Mouse (Mus musculus) intestine, embryonic 14.5 days (tissue): ENCODE data around the gene Olfr411. TPM values are rescaled to one million over a fixed set of nuclear protein-coding genes. Genes with fewer than 3 reads are reported as not detected.

Experiments
- ATAC-seq: fragments of 200-750 bp; cut with Nextera tagmentation; replicated peaks from 2 replicates; pipeline ENCODE4 v1.8.0; 2017; ENCODE audit warnings: low read depth, moderate number of reproducible peaks, moderate TSS enrichment, moderate library complexity; ENCODE audit not compliant: low FRiP score, low TSS enrichment
- DNase-seq: peaks from one replicate; pipeline ENCODE4 v3.0.0-alpha.2; 2018; ENCODE audit warnings: low spot score
- H3K27ac ChIP-seq: fragments of 300-500 bp; sonication (generic); 2 replicates; pipeline ENCODE4 v1.5.1; 2014; ENCODE audit warnings: low read depth, mild to moderate bottlenecking, control low read depth
- H3K27me3 ChIP-seq: fragments of 300-500 bp; sonication (generic); replicated peaks from 2 replicates; pipeline ENCODE4 v1.6.1; 2014; ENCODE audit warnings: low read length, control low read depth; ENCODE audit not compliant: control insufficient read depth, insufficient read depth
- H3K36me3 ChIP-seq: fragments of 300-500 bp; sonication (generic); 2 replicates; pipeline ENCODE4 v1.6.1; 2014; ENCODE audit warnings: low read length, control low read depth; ENCODE audit not compliant: control insufficient read depth, insufficient read depth
- H3K4me1 ChIP-seq: fragments of 300-500 bp; sonication (generic); replicated peaks from 2 replicates; pipeline ENCODE4 v1.6.1; 2014; ENCODE audit warnings: low read length, control low read depth, mixed read lengths; ENCODE audit not compliant: control insufficient read depth, insufficient read depth
- H3K4me2 ChIP-seq: fragments of 300-500 bp; sonication (generic); 2 replicates; pipeline ENCODE4 v1.6.1; 2014; ENCODE audit warnings: low read length
- H3K4me3 ChIP-seq: fragments of 300-500 bp; sonication (generic); 2 replicates; pipeline ENCODE4 v1.5.1; 2014; ENCODE audit warnings: low read depth, low read length, control low read depth, mixed read lengths
- H3K9ac ChIP-seq: fragments of 300-500 bp; sonication (generic); 2 replicates; pipeline ENCODE4 v1.6.1; 2014; ENCODE audit warnings: mild to moderate bottlenecking, low read length
- H3K9me3 ChIP-seq: fragments of 300-500 bp; sonication (generic); 2 replicates; pipeline ENCODE4 v1.6.1; 2016; ENCODE audit warnings: low read length, control low read depth; ENCODE audit not compliant: control insufficient read depth
- WGBS: fragments of 180-500 bp; shearing (Covaris S2); extraction: QIAGEN DNeasy Blood & Tissue Kit; methylation state at CpG from one replicate; pipeline ENCODE4 v1.1.7; 2014; 5-methylcytosine and 5-hydroxymethylcytosine counted together
- polyA plus RNA-seq: library from polyadenylated mRNA; unstranded; fragments of >200 nt; fragmentation: Nextera tagmentation; extraction: Ambion mirVana; gene quantifications from 2 replicates; pipeline ENCODE4 v1.2.1, GENCODE M21; 2014

Gene Olfr411
- not detected in 2 replicates for polyA plus RNA-seq

- Histone ChIP-seq H3K27me3 (no peaks in the 10 kb centered on the region), H3K4me3 (no peak within 1 kb of the TSS), H3K9me3 (no peaks in the 10 kb centered on the region), H3K9ac (no peak within 1 kb of the TSS), H3K36me3 (no peaks in the 10 kb centered on the region), H3K4me1 (no peaks in the 10 kb centered on the region), H3K4me2 (no peak within 1 kb of the TSS), H3K27ac (no peak within 1 kb of the TSS)
- no peak for DNase-seq
- no peak for ATAC-seq
- WGBS = 85% methylated on average over 3 of the region's 3 CpGs
These were observed at the start of gene Olfr411 for GRCm38 (mm10) chr11:74352550-74352949. Gene Olfr411, minus strand, starts transcription at chr11:74352650.

DNA sequence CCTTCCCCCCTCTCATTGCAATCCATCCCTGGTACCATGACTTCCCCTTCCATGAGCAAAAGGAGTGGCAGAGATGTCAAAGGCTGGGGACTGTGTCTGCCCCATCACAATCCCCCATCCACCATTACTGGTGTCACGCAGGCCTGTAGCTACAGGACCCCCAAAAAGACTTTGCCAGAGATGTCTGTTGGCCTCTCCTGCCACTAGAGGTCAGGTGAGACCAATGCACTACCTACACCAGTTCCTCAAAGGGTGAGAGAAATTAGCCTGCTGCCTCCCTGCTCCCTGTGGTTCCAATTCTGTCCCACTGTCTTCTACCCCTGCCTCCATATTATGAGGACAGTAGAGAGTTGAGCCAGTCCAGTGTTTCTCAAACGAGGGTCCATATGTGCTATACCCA is 49.7 kb upstream of the Olfr411 start:
- no peak for DNase-seq
- Histone ChIP-seq H3K27ac (no peak overlapping the region), H3K9ac (no peak overlapping the region), H3K4me1 (no peaks in the 10 kb centered on the region), H3K27me3 (no peaks in the 10 kb centered on the region), H3K36me3 (no peaks in the 10 kb centered on the region), H3K4me2 (no peak overlapping the region), H3K9me3 (no peaks in the 10 kb centered on the region), H3K4me3 (no peak overlapping the region)
- 57% methylated on average over 2 of the region's 2 CpGs for WGBS
- ATAC-seq = no peak

GRCm38 (mm10) chr11:74395583-74395982 is 43.1 kb upstream of the Olfr411 start:
- no peak for ATAC-seq

GRCm38 (mm10) chr11:74393489-74393888 is 41.0 kb upstream of the Olfr411 start:
- ATAC-seq = 0 out of 2 replicates have a peak, but pooled peaks have one; percentile 25
- Histone ChIP-seq H3K4me1 (0 out of 2 replicates have a peak, but pooled peaks cover 2% of the 10 kb centered on the region), H3K4me3 (no peak overlapping the region), H3K4me2 (no peak overlapping the region), H3K27ac (no peak overlapping the region), H3K36me3 (no peaks in the 10 kb centered on the region), H3K27me3 (no peaks in the 10 kb centered on the region), H3K9ac (no peak overlapping the region), H3K9me3 (no peaks in the 10 kb centered on the region)
- no peak for DNase-seq
- 65% methylated on average over 5 of the region's 5 CpGs for WGBS

More at GRCm38 (mm10) chr11:74395583-74395982, 43.1 kb upstream of the Olfr411 start:
- Histone ChIP-seq H3K4me2 (no peak overlapping the region), H3K9ac (no peak overlapping the region), H3K27me3 (no peaks in the 10 kb centered on the region), H3K4me3 (no peak overlapping the region), H3K27ac (no peak overlapping the region), H3K36me3 (no peaks in the 10 kb centered on the region), H3K9me3 (no peaks in the 10 kb centered on the region), H3K4me1 (0 out of 2 replicates have a peak, but pooled peaks cover 2% of the 10 kb centered on the region)
- no peak for DNase-seq
- WGBS = 84% methylated on average over 18 of the region's 18 CpGs

- Histone ChIP-seq H3K27ac (no peak overlapping the region), H3K4me3 (no peak overlapping the region), H3K9ac (no peak overlapping the region), H3K4me2 (no peak overlapping the region), H3K27me3 (no peaks in the 10 kb centered on the region), H3K4me1 (0 out of 2 replicates have a peak, but pooled peaks cover 2% of the 10 kb centered on the region), H3K9me3 (no peaks in the 10 kb centered on the region), H3K36me3 (no peaks in the 10 kb centered on the region)
- WGBS = 76% methylated on average over 6 of the region's 6 CpGs
- ATAC-seq (no peak), DNase-seq (no peak)
These were observed 40.5 kb upstream of the Olfr411 start for GRCm38 (mm10) chr11:74392903-74393302.

- H3K9me3 ChIP-seq = no peaks in the 10 kb centered on the region
- no peak overlapping the region for H3K4me2 ChIP-seq
- H3K27ac ChIP-seq = no peak overlapping the region
- H3K4me3 ChIP-seq = no peak overlapping the region
- no peaks in the 10 kb centered on the region for H3K27me3 ChIP-seq
- 0 out of 2 replicates have a peak, but pooled peaks cover 2% of the 10 kb centered on the region for H3K4me1 ChIP-seq
- DNase-seq (no peak), ATAC-seq (no peak)
- WGBS = 77% methylated on average over 11 of the region's 11 CpGs
- no peaks in the 10 kb centered on the region for H3K36me3 ChIP-seq
- no peak overlapping the region for H3K9ac ChIP-seq
These were observed 39.4 kb upstream of the Olfr411 start for GRCm38 (mm10) chr11:74391899-74392298.

DNA sequence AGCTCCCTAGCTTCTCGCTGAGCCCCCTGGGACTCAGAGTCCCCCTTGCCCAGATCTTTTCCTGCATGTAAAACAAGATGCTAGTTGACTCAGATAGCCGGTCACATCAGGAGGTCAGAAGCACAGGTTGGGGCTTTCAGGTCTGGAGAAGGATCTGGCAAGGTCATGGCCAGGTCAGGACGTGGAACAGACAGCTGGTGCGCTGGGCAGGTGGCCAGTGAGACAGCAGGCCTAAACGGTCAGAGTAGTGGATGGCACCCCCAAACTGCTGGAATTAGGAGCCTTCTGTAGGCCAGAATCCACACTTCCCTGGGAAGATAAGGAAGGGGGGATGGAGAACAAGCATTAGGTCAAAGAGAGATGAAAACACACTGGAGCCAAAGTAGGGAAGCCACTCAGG is 34.8 kb upstream of the Olfr411 start:
- Histone ChIP-seq H3K27ac (no peak overlapping the region), H3K4me3 (no peak overlapping the region), H3K27me3 (no peaks in the 10 kb centered on the region), H3K9me3 (no peaks in the 10 kb centered on the region), H3K9ac (no peak overlapping the region), H3K4me1 (no peaks in the 10 kb centered on the region), H3K36me3 (no peaks in the 10 kb centered on the region), H3K4me2 (no peak overlapping the region)
- DNase-seq (no peak), ATAC-seq (no peak)
- WGBS = 72% methylated on average over 5 of the region's 5 CpGs

- WGBS = 39% methylated on average over 9 of the region's 9 CpGs
- DNase-seq = no peak
- H3K36me3 ChIP-seq = no peaks in the 10 kb centered on the region
- no peaks in the 10 kb centered on the region for H3K4me1 ChIP-seq
- H3K4me2 ChIP-seq = no peak overlapping the region
- ATAC-seq = no peak
- H3K4me3 ChIP-seq = no peak overlapping the region
- H3K9me3 ChIP-seq = no peaks in the 10 kb centered on the region
- no peak overlapping the region for H3K27ac ChIP-seq
- H3K27me3 ChIP-seq = no peaks in the 10 kb centered on the region
- H3K9ac ChIP-seq = no peak overlapping the region
These were observed 33.2 kb upstream of the Olfr411 start for GRCm38 (mm10) chr11:74385674-74386073.

- Histone ChIP-seq H3K9ac (no peak overlapping the region), H3K4me3 (no peak overlapping the region), H3K36me3 (no peaks in the 10 kb centered on the region), H3K9me3 (no peaks in the 10 kb centered on the region), H3K4me1 (no peaks in the 10 kb centered on the region; the same call in 1 of the 2 replicates), H3K27ac (no peak overlapping the region), H3K27me3 (no peaks in the 10 kb centered on the region), H3K4me2 (no peak overlapping the region)
- ATAC-seq (peak; percentile 68; the same call in 1 of the 2 replicates), DNase-seq (peak; percentile 48)
- 52% methylated on average over 4 of the region's 4 CpGs for WGBS
These were observed 26.9 kb upstream of the Olfr411 start for GRCm38 (mm10) chr11:74379166-74379873.
